Mouse (Mus musculus) stomach, embryonic 16.5 days (tissue): Measurements from ENCODE around the gene Hps6. TPM values are rescaled to one million over a fixed set of nuclear protein-coding genes. Genes with fewer than 3 reads are reported as not detected.
A peak's percentile ranks its signal among the peaks of the same experiment; 100 is the strongest.
"Not testable (repeated sequence)": the region's sequence is repeated elsewhere in the genome, so short reads cannot be mapped to it uniquely, and the experiment has no call there.

Experiments used
- ATAC-seq: fragments of 200-750 bp; cut with Nextera tagmentation; 2 replicates; pipeline ENCODE4 v1.8.0; 2017; ENCODE audit warnings: moderate number of reproducible peaks, moderate TSS enrichment; ENCODE audit not compliant: insufficient read depth, low FRiP score
- H3K27ac ChIP-seq: fragments of 300-500 bp; sonication (generic); 2 replicates; pipeline ENCODE4 v1.5.1; 2014; ENCODE audit warnings: low read length
- H3K27me3 ChIP-seq: fragments of 300-500 bp; sonication (generic); 2 replicates; pipeline ENCODE4 v1.6.1; 2014; ENCODE audit warnings: low read length, control low read depth, mixed read lengths; ENCODE audit not compliant: control insufficient read depth, insufficient read depth
- H3K36me3 ChIP-seq: fragments of 300-500 bp; sonication (generic); 2 replicates; pipeline ENCODE4 v1.6.1; 2014; ENCODE audit warnings: low read length; ENCODE audit not compliant: control insufficient read depth, insufficient read depth
- H3K4me1 ChIP-seq: fragments of 300-500 bp; sonication (generic); 2 replicates; pipeline ENCODE4 v1.6.1; 2014; ENCODE audit warnings: low read length, control low read depth, mixed read lengths; ENCODE audit not compliant: control insufficient read depth, insufficient read depth
- H3K4me2 ChIP-seq: fragments of 300-500 bp; sonication (generic); 2 replicates; pipeline ENCODE4 v1.6.1; 2014; ENCODE audit warnings: low read depth, low read length, mixed read lengths
- H3K4me3 ChIP-seq: fragments of 300-500 bp; sonication (generic); replicated peaks from 2 replicates; pipeline ENCODE4 v1.5.1; 2014; ENCODE audit warnings: mild to moderate bottlenecking, low read length
- H3K9ac ChIP-seq: fragments of 300-500 bp; sonication (generic); 2 replicates; pipeline ENCODE4 v1.6.1; 2014; ENCODE audit warnings: low read length
- H3K9me3 ChIP-seq: fragments of 300-500 bp; sonication (generic); replicated peaks from 2 replicates; pipeline ENCODE4 v1.6.1; 2016; ENCODE audit warnings: low read length, control low read depth; ENCODE audit not compliant: control insufficient read depth
- WGBS: fragments of 180-500 bp; shearing (Covaris S2); extraction: QIAGEN DNeasy Blood & Tissue Kit; methylation state at CpG from one replicate; pipeline ENCODE4 v1.1.7; 2014; 5-methylcytosine and 5-hydroxymethylcytosine counted together
- polyA plus RNA-seq: library from polyadenylated mRNA; unstranded; fragments of >200 nt; fragmentation: Nextera tagmentation; extraction: Ambion mirVana; gene quantifications from 2 replicates; pipeline ENCODE4 v1.2.1, GENCODE M21; 2015

Gene Hps6
- polyA plus RNA-seq = 8.5 and 9.0 TPM in 2 replicates

DNA sequence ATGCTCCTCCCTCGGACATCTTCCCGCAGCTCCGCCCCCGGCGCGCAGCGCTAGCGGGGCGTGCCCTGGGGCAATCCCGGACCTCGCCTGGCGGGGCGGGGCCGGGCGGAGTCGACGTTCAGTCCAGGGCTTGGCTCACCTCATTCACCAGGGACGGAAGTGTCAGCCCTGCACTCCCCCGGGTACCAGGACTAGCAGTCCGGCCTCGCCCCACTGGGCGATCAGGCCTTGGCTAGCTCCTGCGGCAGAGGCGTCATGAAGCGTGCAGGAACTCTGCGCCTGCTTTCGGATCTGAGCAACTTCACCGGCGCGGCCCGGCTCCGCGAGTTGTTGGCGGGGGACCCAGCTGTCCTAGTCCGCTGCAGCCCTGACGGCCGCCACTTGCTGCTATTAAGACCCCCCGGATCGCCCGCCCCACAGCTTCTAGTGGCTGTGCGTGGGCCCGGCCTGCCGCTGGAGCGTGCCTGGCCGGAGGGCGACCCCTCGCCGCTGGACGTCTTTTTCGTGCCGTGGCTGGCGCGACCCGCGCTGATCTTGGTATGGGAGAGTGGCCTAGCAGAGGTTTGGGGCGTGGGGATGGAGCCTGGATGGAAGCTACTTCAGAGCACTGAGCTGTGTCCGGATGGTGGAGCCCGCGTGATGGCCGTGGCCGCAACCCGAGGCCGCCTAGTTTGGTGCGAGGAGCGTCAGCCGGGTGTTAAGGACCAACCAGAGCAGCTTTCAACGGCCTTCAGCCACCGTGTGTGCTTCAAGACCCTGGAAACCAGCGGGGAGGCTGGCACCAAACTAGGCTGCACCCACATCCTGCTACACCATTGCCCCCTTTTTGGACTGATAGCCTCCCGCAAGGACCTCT is at the start of gene Hps6:
Gene Hps6 (plus strand): TSS at position 138 of the 856 bp plus-strand sequence.
- ATAC-seq = peak; percentile 90
- Histone ChIP-seq H3K4me2 (peak within 1 kb of the TSS; percentile 85), H3K4me1 (peaks cover 12% of the 10 kb centered on the region; the same call in 1 of the 2 replicates), H3K36me3 (no peaks in the 10 kb centered on the region), H3K4me3 (peak within 1 kb of the TSS; percentile 66), H3K27ac (0 out of 2 replicates have a peak within 1 kb of the TSS, but pooled peaks have one; percentile 1), H3K9ac (peak within 1 kb of the TSS; percentile 77), H3K9me3 (no peaks in the 10 kb centered on the region), H3K27me3 (no peaks in the 10 kb centered on the region)
- 2% methylated on average over 70 of the region's 70 CpGs for WGBS

DNA sequence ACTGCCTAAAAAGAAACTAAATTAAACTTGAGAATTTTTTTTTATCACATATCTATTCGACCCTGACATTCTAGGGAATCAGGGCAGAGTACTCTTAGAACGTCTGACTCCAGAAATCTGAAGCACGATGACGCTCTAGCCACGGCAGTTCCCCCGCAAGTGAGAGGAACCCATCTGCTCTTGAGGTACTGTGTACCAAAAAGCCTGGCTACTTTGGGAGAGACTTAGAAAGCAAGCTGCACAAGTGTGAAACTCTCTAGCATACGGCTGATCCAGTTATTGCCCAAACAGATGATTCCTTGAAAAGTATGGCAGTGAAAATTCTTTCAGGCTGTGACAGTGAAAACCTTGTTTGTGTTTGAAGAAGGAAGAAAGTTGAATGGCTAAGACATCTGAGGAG is 46.6 kb upstream of the Hps6 start:
- no peak overlapping the region for H3K4me3 ChIP-seq
- no peak for ATAC-seq
- H3K36me3 ChIP-seq = no peaks in the 10 kb centered on the region
- H3K9ac ChIP-seq = no peak overlapping the region
- no peaks in the 10 kb centered on the region for H3K27me3 ChIP-seq
- WGBS = 90% methylated on average over 7 of the region's 7 CpGs
- H3K9me3 ChIP-seq = no peaks in the 10 kb centered on the region
- no peaks in the 10 kb centered on the region for H3K4me1 ChIP-seq
- no peak overlapping the region for H3K27ac ChIP-seq
- H3K4me2 ChIP-seq = no peak overlapping the region

DNA sequence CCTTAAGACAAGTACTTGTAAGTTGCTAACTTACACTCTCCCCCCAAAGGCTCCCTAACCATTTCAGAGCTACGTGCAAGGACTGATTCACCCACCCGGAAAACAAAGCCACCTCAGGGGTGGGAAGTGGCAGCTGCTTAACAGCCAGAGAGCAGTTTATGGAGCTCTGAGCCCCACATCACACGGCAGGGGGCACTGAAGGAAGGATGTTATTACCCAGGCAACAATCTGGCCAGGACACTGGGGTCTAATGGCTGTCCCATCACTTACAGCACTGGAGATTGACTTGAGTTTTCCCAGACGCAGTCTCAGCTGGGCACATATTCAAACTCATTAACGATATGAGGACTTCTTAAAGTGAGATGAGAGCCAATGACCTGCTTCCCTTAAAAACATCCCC is 42.5 kb upstream of the Hps6 start:
- Histone ChIP-seq H3K9ac (no peak overlapping the region), H3K9me3 (no peaks in the 10 kb centered on the region), H3K27ac (no peak overlapping the region), H3K27me3 (no peaks in the 10 kb centered on the region), H3K4me2 (no peak overlapping the region), H3K36me3 (peaks cover 7% of the 10 kb centered on the region), H3K4me1 (no peaks in the 10 kb centered on the region), H3K4me3 (no peak overlapping the region)
- no peak for ATAC-seq
- WGBS = 37% methylated on average over 5 of the region's 5 CpGs

DNA sequence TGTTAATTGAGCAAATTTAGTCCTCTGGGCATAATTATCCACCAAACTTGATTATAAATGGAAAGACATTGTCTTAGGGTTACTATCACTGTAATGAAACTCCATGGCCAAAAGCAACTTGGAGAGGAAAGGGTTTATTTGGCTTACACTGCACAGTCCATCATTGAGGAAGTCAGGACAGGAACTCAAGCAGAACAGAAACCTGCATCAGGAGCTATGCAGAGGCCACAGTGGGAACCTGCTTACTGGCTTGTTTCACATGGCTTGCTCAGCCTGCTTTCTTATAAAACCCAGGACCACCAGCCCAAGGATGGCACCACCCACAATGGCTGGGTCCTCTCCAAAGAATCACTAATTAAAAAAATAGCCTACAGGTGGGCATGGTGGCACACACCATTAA is 18.9 kb upstream of the Hps6 start:
- H3K36me3 ChIP-seq = no peaks in the 10 kb centered on the region
- ATAC-seq = no peak
- no peak overlapping the region for H3K4me2 ChIP-seq
- no peaks in the 10 kb centered on the region for H3K9me3 ChIP-seq
- H3K9ac ChIP-seq = no peak overlapping the region
- H3K4me1 ChIP-seq = no peaks in the 10 kb centered on the region
- H3K4me3 ChIP-seq = no peak overlapping the region
- no peak overlapping the region for H3K27ac ChIP-seq
- H3K27me3 ChIP-seq = no peaks in the 10 kb centered on the region

DNA sequence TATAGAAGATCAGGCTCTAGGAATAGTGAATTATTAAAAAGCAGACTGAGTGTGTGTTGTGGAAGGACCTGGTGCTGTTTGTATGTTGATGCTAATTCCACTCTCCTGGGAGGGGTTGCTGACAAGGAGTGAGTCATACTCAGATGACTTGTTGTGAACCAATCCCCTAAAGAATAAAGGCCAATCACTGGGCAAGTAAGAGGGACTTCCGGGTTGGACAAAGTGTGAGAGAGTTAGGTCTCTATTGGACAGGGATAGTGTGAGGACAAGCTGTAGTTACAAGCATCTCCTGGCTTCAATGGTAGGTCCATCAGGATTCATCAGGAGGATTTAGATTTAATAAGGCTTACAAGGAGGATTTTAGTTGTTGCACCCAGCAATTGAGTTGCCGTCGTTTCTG is 15.1 kb upstream of the Hps6 start:
- 95% methylated on average over 3 of the region's 3 CpGs for WGBS
- Histone ChIP-seq H3K4me3 (no peak overlapping the region), H3K27me3 (no peaks in the 10 kb centered on the region), H3K9me3 (no peaks in the 10 kb centered on the region), H3K4me2 (no peak overlapping the region), H3K27ac (no peak overlapping the region), H3K4me1 (no peaks in the 10 kb centered on the region), H3K36me3 (no peaks in the 10 kb centered on the region), H3K9ac (no peak overlapping the region)
- no peak for ATAC-seq

DNA sequence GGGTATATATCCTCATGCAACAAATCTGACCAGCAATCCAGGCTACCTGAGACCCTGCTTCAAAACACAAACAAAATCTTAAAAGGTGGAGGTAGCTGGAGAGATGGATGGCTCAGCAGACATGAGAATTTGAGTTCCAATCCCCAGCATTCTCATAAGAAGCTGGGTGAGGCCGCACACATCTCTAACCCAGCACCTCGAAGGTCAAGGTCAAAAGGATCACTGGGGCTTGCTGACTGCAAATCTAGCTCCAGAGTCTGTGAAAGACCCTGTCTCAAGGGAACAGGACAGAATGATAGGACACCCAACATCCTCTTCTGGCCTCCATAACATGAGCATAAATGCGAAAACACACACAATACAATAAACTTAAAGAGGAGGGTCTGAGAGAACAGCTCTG is 12.1 kb upstream of the Hps6 start:
- no peaks in the 10 kb centered on the region for H3K27me3 ChIP-seq
- no peaks in the 10 kb centered on the region; the same call in 1 of the 2 replicates for H3K9me3 ChIP-seq
- no peak overlapping the region for H3K4me2 ChIP-seq
- no peak overlapping the region for H3K9ac ChIP-seq
- no peak overlapping the region for H3K4me3 ChIP-seq
- H3K4me1 ChIP-seq = no peaks in the 10 kb centered on the region
- peaks cover 3% of the 10 kb centered on the region; the same call in 1 of the 2 replicates for H3K36me3 ChIP-seq
- ATAC-seq = no peak
- H3K27ac ChIP-seq = no peak overlapping the region
- 92% methylated on average over 3 of the region's 3 CpGs for WGBS

DNA sequence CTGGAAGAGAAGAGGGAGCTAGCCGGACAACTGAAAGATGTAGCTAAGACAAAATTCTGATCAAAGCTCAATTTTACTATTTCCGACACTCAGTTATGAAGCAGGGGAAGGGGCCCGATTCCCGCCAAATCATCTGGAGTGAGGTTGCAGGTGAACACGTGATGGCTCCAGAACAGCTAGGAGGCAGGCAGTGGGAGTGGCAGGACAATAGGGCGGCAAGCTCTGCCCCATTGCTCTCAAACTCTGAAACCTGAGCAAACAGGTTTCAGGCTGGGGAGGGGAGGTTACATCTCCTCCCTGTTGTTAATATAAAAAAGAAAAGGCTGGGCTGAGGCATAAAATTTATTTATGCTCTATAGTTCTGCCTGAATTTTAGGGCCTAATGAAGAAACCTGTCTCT is 9.9 kb upstream of the Hps6 start:
- not testable (repeated sequence) for H3K9me3 ChIP-seq, H3K36me3 ChIP-seq, H3K4me2 ChIP-seq, ATAC-seq, H3K4me3 ChIP-seq, H3K27ac ChIP-seq, H3K27me3 ChIP-seq, H3K9ac ChIP-seq, H3K4me1 ChIP-seq
- 76% methylated on average over 6 of the region's 6 CpGs for WGBS

DNA sequence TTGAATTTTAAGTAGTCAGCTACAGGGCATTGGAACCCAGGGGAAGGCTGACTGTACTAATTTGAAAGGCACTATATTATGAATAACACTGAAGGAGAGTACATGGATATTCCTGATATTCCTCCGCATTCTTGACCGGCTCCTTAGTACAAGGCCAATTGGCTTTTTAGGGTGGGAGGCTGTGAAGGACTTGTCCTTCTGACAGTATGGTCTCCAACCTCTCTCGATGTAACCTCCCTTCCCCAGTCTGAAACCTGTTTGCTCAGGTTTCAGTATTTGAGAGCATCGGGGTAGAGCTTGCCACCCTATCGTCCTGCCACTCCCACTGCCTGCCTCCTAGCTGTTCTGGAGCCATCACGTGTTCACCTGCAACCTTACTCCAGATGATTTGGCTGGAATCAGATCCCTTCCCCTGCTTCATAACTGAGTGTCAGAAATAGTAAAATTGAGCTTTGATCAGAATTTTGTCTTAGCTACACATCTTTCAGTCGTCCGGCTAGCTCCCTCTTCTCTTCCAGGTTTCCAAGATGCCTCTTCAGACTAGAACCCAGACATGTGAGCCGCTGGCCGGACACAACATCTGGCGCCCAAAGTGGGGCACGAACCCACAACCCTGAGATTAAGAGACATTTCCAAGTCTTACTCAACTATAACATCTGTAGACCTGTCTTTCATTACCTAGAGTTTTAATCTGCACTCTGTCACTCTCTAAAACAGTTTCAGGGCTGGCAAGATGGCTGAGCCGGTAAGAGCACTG is 9.1 kb upstream of the Hps6 start:
- Histone ChIP-seq H3K27ac (no peak overlapping the region), H3K36me3 (peaks cover 3% of the 10 kb centered on the region; the same call in 1 of the 2 replicates), H3K27me3 (no peaks in the 10 kb centered on the region), H3K4me3 (no peak overlapping the region), H3K4me2 (no peak overlapping the region), H3K9me3 (no peaks in the 10 kb centered on the region; the same call in 1 of the 2 replicates), H3K9ac (no peak overlapping the region), H3K4me1 (peaks cover 6% of the 10 kb centered on the region; the same call in 1 of the 2 replicates)
- ATAC-seq = no peak
- 91% methylated on average over 13 of the region's 13 CpGs for WGBS

DNA sequence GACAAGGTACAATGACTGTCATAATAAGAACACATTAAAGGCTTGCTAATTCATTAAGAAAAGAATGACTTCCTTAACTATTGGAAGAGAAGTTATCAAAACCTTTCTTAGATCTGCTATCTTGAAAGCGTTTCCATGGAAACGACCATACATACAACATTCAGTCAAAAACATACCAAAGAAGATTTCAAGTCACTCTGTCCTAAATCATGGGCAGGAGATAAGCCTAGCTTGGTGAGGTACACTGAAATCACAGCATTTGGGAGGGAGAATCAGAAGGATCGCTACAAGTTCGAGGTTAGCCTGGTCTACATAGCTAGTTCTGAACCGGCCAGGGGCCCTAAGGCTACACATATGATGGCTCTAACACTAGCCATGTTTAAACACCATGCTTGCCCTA is 5.9 kb upstream of the Hps6 start:
- peaks cover 6% of the 10 kb centered on the region; the same call in 1 of the 2 replicates for H3K4me1 ChIP-seq
- H3K9ac ChIP-seq = peak overlapping the region; percentile 96
- no peaks in the 10 kb centered on the region; the same call in 1 of the 2 replicates for H3K9me3 ChIP-seq
- H3K36me3 ChIP-seq = peaks cover 3% of the 10 kb centered on the region; the same call in 1 of the 2 replicates
- no peaks in the 10 kb centered on the region for H3K27me3 ChIP-seq
- H3K27ac ChIP-seq = peak overlapping the region; percentile 92
- H3K4me3 ChIP-seq = peak overlapping the region; percentile 97
- H3K4me2 ChIP-seq = peak overlapping the region; percentile 65
- ATAC-seq = no peak
- WGBS = 57% methylated on average over 5 of the region's 5 CpGs
